Mouse (Mus musculus) gastrocnemius, adult 2 months (tissue): ENCODE data around the gene Gga2. TPM values are rescaled to one million over a fixed set of nuclear protein-coding genes. Genes with fewer than 3 reads are reported as not detected.

ENCODE experiments used
- DNase-seq: peaks from one replicate; pipeline ENCODE4 v3.0.0; 2022
- H3K27ac ChIP-seq: fragments of 200-600 bp; 2 replicates; pipeline ENCODE4 v1.8.1; 2022; ENCODE audit warnings: mild to moderate bottlenecking
- H3K4me3 ChIP-seq: fragments of 200-600 bp; 2 replicates; pipeline ENCODE4 v1.8.1; 2022; ENCODE audit warnings: mild to moderate bottlenecking, moderate library complexity
- CTCF ChIP-seq: fragments of 200-600 bp; IDR thresholded peaks from 2 replicates; pipeline ENCODE4 v1.8.1; 2022; ENCODE audit warnings: antibody characterized with exemption, mild to moderate bottlenecking, moderate library complexity
- intact Hi-C: fragments of 180-260 bp; cut with DNase I; formaldehyde crosslinking; loops from one replicate; pipeline ENCODE4 v1.15.1; 2025
- total RNA-seq, 2 experiments: library from RNA; stranded (reverse); gene quantifications; 2 replicates each; pipeline ENCODE4 v1.2.3; 2021

The Gga2 gene
- total RNA-seq, 2 experiments from 2014 or later = 12.2 to 13.5 TPM

GRCm38 (mm10) chr7:122044106-122044505 is 23.1 kb upstream of the Gga2 start:
- DNase-seq = no peak
- Histone ChIP-seq H3K4me3 (no peak overlapping the region), H3K27ac (no peak overlapping the region)
- no peak for TF ChIP-seq CTCF
- intact Hi-C loops = no loop called here

DNA sequence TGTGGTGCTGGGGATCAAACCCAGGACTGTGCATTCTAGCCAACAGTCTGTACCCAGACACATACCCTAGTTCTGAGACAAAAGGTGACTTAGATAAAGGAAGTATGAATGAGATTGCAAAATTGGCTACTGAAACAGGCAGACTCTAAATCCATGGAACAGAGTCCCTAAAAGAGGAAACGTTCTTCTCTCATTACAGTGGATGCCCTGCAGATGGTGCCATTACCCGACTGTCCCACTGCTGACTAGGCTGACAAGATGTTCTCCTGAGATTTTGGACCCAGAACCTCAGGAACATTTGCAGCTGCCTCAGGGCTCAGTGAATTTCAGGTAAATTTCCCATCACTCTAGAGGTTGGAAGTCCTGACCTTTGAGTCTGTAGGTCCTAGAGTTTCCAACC is 13.3 kb upstream of the Gga2 start:
- Histone ChIP-seq H3K4me3 (no peak overlapping the region), H3K27ac (no peak overlapping the region)
- intact Hi-C loops = no loop called here
- peak; percentile 55 for TF ChIP-seq CTCF
- DNase-seq = no peak

- Histone ChIP-seq H3K27ac (no peak overlapping the region), H3K4me3 (no peak overlapping the region)
- no peak for DNase-seq
- intact Hi-C loops = no loop called here
- TF ChIP-seq CTCF = no peak
These were observed 12.3 kb upstream of the Gga2 start for GRCm38 (mm10) chr7:122033371-122033770.

DNA sequence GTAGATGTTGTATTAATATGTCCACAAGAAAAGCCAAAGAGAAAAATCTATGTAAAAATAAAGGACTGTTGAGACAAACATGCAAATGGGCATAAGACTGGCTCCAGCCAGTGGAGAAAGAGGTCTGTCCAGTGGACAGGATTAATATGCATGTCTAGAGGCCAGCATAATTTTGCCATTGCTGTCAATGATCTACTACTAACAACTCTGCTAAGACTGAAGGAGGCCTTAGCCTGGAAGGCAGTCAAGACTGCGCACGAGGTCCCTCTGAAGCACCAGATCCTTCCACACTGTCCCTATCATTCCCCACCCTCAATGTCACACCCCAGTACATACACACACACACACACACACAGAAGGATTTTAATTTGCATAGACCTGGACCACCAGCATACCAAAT is 1.1 kb upstream of the Gga2 start:
- Histone ChIP-seq H3K27ac (no peak overlapping the region), H3K4me3 (no peak overlapping the region)
- no peak for TF ChIP-seq CTCF
- DNase-seq = no peak
- intact Hi-C loops = no loop called here

GRCm38 (mm10) chr7:122020273-122020666 is 752 bp downstream of the Gga2 start:
- Histone ChIP-seq H3K27ac (peak overlapping the region; percentile 88), H3K4me3 (peak overlapping the region; percentile 83)
- no peak for TF ChIP-seq CTCF
- DNase-seq = no peak
- intact Hi-C loops = no loop called here

DNA sequence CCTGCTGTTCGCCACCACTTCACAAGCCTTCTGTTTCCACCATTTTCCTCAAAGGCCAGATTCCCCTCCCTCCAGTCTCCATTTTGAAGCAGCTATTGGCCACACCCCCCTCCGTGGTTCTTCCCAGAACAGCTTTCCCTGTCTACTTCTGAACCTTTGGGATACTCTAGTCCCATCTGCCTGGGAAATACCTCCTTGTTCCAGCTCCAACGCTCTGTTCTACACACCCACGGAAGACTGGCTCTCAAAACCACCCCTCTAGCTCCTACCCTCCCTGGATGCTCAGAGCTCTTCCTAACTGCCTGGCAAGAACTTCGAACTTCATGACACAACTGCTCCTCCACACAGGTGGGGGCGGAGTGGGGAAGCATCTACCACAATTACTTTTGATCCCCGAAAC is 2.0 kb downstream of the Gga2 start:
- Histone ChIP-seq H3K27ac (no peak overlapping the region), H3K4me3 (no peak overlapping the region)
- TF ChIP-seq CTCF = no peak
- DNase-seq = no peak
- intact Hi-C loops = loop anchor here (5.0 kb wide), 1 partner anchor 48 kb away; the partner anchor contains the start of genes Ears2 and Ubfd1

DNA sequence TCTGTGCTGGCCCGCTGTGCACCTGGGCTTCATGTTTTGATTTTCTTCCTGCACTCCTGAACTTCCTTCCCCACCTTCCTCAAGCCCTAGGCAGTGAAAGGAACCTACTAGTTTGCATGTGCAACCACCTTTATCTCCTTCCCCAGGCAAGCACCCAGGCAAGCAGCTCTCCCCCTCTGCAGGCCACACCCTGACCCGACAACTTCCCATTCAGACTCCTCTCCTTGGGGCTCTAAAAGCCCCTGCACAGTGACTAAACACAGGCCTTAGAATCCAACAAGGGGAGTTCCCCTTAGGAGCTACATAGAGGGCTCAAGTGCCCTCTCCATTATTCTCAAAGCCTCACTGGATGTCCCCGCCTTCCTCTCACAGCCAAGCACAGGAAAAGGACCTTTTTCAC is 2.8 kb downstream of the Gga2 start:
- DNase-seq = no peak
- intact Hi-C loops = loop anchor here (5.0 kb wide), 1 partner anchor 49 kb away; the partner anchor contains the start of genes Ears2 and Ubfd1
- no peak for TF ChIP-seq CTCF
- no peak overlapping the region for H3K27ac ChIP-seq
- H3K4me3 ChIP-seq = no peak overlapping the region

DNA sequence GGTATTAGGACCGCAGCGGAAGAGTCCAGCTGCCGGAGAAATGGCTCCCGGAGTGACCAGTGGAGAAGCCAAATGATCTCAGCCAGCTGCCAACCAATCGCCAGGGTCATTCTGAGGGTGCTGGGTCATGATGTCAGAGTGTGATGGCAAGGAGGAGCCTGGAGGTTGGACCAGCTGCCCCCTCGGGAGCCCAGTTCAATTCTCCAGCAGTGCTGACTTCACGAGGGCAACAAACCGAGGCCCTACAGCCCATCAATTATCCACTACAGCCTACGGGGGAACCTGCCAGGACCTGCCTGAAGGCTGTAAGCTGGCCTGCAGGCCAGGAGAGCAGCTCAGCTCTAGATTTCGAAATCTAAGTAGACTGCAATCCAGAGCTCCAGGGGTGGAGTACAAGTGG is 5.3 kb downstream of the Gga2 start:
- no peak for TF ChIP-seq CTCF
- DNase-seq = peak; percentile 66
- Histone ChIP-seq H3K4me3 (peak overlapping the region; percentile 59), H3K27ac (peak overlapping the region; percentile 85)
- intact Hi-C loops = loop anchor here (5.0 kb wide), 1 partner anchor 52 kb away; the partner anchor contains the start of genes Ears2 and Ubfd1

- intact Hi-C loops = loop anchor here (5.0 kb wide), 1 partner anchor 52 kb away; the partner anchor contains the start of genes Ears2 and Ubfd1
- Histone ChIP-seq H3K27ac (peak overlapping the region; percentile 85), H3K4me3 (peak overlapping the region; percentile 59)
- peak; percentile 57 for TF ChIP-seq CTCF
- DNase-seq = peak; percentile 63
These were observed 5.9 kb downstream of the Gga2 start for GRCm38 (mm10) chr7:122015105-122015504.

GRCm38 (mm10) chr7:122012949-122013348 is 8.1 kb downstream of the Gga2 start:
- TF ChIP-seq CTCF = no peak
- intact Hi-C loops = no loop called here

DNA sequence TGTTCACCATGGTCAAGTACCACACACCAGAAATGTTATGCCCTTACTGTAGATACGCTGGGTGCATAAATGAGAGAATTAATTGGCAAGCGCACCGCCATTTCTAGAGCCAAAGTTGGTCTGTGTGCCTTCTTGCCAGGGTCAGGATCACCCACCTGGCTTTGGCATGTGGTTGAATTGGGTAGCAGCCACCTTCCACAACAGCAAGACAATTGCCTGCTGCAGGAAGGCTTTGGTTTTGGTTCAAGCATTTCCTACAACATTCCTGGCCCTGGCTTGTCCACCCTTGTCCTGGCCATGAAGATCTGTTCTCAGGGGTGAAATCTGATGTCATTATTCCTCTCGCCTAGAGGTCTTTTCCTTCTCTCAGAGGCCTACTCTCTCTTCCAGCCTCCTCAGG is 8.7 kb downstream of the Gga2 start:
- no peak overlapping the region for H3K4me3 ChIP-seq
- DNase-seq = no peak
- no peak overlapping the region for H3K27ac ChIP-seq
- no peak for TF ChIP-seq CTCF
- intact Hi-C loops = no loop called here

More at GRCm38 (mm10) chr7:122012949-122013348, 8.1 kb downstream of the Gga2 start:
- Histone ChIP-seq H3K27ac (no peak overlapping the region), H3K4me3 (no peak overlapping the region)
- no peak for DNase-seq

DNA sequence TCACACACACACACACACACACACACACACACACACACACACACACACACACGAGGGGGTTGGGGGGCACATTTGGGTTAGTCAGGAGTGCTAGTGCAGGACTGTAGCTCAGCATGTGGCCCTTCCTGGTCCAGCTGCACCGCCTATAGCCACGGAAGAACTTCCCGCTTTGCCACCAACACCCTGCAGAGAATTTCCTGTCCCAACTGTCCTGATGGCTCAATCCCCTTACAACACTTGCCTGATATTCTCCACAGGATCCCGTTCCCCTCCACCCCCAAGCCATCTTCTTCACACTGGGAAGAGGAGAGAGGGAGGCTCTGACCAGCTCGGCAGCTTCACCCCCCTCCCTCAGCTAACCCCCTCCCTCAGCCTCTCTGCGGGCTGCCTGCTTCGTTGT is 20.6 kb downstream of the Gga2 start:
- intact Hi-C loops = no loop called here
- DNase-seq = no peak
- H3K27ac ChIP-seq = no peak overlapping the region
- TF ChIP-seq CTCF = no peak
- no peak overlapping the region for H3K4me3 ChIP-seq

DNA sequence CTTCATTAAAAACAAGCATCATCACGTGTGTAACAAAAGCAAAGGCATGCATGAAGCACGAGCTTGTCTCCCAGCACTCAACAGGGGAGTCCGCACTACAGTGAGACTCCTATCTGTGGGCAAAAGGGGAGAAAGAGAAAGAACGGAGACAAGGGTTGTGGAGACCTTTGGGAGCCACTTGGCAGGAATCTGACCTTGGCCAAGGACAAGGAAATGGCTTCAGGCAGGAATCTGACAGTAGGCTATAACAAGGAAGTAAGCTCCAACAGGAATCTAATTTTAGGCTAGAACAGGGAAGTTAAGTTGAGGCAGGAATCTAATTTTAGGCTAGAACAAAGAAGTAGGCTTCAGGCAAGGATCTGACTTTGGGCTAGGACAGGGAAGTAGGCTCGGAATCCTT is 25.1 kb downstream of the Gga2 start:
- Histone ChIP-seq H3K27ac (no peak overlapping the region), H3K4me3 (no peak overlapping the region)
- intact Hi-C loops = no loop called here
- no peak for DNase-seq
- TF ChIP-seq CTCF = no peak

- peak; percentile 94 for DNase-seq
- intact Hi-C loops = no loop called here
- Histone ChIP-seq H3K4me3 (peak within 1 kb of the TSS; percentile 92), H3K27ac (peak within 1 kb of the TSS; percentile 86)
- no peak for TF ChIP-seq CTCF
These were observed 39.6 kb downstream of the Gga2 start, which contains the start of gene Cog7 for GRCm38 (mm10) chr7:121981307-121981871. Cog7 (minus strand) TSS chr7:121981711.
